Mouse (Mus musculus): ENCODE results near the gene Bcas1. TPM values are rescaled to one million over a fixed set of nuclear protein-coding genes. Genes with fewer than 3 reads are reported as not detected.

Bcas1 gene
- total and polyA plus RNA-seq, 3 experiments = 0.13 to 0.35 TPM; not detected in 1

DNA sequence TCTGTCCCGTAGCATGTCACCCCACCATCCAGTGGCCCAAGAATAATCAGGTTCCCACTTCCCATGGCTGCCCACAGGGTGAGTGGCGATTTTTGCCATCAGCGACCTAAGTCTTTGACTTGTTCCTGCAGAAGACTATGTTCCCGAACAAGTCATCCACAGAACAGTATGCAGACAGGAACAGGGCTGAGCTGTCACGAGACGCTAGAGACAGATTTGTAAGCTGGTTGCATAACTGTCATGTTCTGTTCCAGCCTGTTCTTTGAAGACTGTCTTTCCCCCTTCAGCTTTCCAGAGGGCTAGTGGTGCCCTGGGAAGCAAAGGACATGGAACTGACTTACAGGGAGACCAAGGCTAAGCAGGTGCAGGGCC lies 116.7 kb downstream of the Bcas1 start:
- H3K27me3 ChIP-seq (ENCODE audit: control insufficient read depth in 1 of 2, insufficient read depth in 2 of 2, low read length in 2 of 2) = peaks cover 0 to 1% of the 10 kb centered on the region in 2 experiments; a peak in 1 of 4 replicates

DNA sequence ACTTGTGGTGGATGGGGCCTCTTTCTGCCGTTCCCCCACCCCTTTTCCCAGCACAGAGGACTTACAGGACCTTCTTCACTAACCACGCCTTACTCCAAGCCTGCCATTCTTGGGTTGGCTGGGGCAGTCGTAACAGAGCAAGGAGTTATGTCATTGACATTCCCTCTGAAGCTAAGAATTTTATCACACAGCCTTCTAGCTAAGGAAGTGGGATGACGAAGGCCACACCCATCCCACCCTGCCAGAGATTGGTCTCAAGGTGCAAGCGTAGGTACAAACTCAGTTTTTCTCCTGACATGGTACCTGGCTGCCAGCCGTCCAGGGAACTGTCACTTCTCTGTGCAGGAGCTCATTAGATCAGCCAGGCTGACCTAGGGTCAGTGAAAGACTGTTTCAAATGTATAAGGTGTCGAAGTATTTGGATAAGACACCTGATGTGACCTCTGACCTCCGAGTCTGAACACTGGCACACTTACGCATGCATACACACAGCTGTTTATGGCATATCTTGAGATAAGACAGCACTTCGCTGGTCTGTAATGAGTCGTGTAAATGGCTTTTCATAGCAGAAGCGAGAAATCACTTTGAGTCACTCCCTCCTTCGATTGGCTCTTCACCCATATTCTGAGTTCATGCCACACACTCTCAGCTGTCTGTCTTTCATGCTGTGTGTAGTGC lies 117.2 kb downstream of the Bcas1 start:
- Histone ChIP-seq H3K9me3 (replicated peaks; ENCODE audit: insufficient read depth, low read length) (no peaks in the 10 kb centered on the region), H3K4me1 (ENCODE audit: control insufficient read depth in 1 of 2, insufficient read depth in 2 of 2, low read length in 2 of 2) (no peaks in the 10 kb centered on the region), H3K4me3 (ENCODE audit: control insufficient read depth in 1 of 2, insufficient read depth in 1 of 2, low read depth in 2 of 2, low read length in 2 of 2) (no peak overlapping the region), H3K9ac (ENCODE audit: control insufficient read depth, low read depth, low read length, poor library complexity, severe bottlenecking) (no peak overlapping the region), H3K79me2 (ENCODE audit: control insufficient read depth, insufficient read depth, low read length, poor library complexity) (no peaks in the 10 kb centered on the region), H3K36me3 (ENCODE audit: control insufficient read depth in 1 of 2, insufficient read depth in 2 of 2, low read length in 2 of 2) (no peaks in the 10 kb centered on the region), H3K27me3 (ENCODE audit: control insufficient read depth in 1 of 2, insufficient read depth in 2 of 2, low read length in 2 of 2) (peaks cover 0 to 1% of the 10 kb centered on the region in 2 experiments; a peak in 1 of 4 replicates), H3K27ac (ENCODE audit: control insufficient read depth, low read depth, low read length) (no peak overlapping the region)
- no peak for TF ChIP-seq E2F4 (IDR thresholded peaks at IDR 0.05; ENCODE audit: borderline replicate concordance, low read depth, low read length)
- TF ChIP-seq MXI1 (IDR thresholded peaks at IDR 0.05; ENCODE audit: low read depth, low read length) = no peak
- TF ChIP-seq USF2 (IDR thresholded peaks at IDR 0.05; ENCODE audit: borderline replicate concordance in 1 of 2, insufficient read depth in 1 of 2, low read depth in 1 of 2, low read length in 2 of 2) = no peak
- no peak for TF ChIP-seq TCF12 (IDR thresholded peaks at IDR 0.05; ENCODE audit: low read depth, low read length)
- TF ChIP-seq MAX (IDR thresholded peaks at IDR 0.05; ENCODE audit: low read length) = no peak
- no peak for TF ChIP-seq EP300 (IDR thresholded peaks at IDR 0.05; ENCODE audit: low read depth in 1 of 2, low read length in 2 of 2)
- TF ChIP-seq NELFE (IDR thresholded peaks at IDR 0.05; ENCODE audit: low read depth, low read length) = no peak
- TF ChIP-seq RAD21 (IDR thresholded peaks at IDR 0.05; ENCODE audit: low read depth, low read length) = no peak
- TF ChIP-seq MEF2A (IDR thresholded peaks at IDR 0.05; ENCODE audit: extremely low read depth, insufficient replicate concordance, low read depth, low read length, poor library complexity, severe bottlenecking) = no peak
- TF ChIP-seq TBP (IDR thresholded peaks at IDR 0.05; ENCODE audit: low read depth, low read length) = no peak
- no peak for TF ChIP-seq SMC3 (IDR thresholded peaks at IDR 0.05; ENCODE audit: low read depth, low read length)
- TF ChIP-seq MAZ (IDR thresholded peaks at IDR 0.05; ENCODE audit: low read depth, low read length) = no peak
- no peak for TF ChIP-seq JUND (IDR thresholded peaks at IDR 0.05; ENCODE audit: low read depth, low read length)
- TF ChIP-seq UBTF (IDR thresholded peaks at IDR 0.05; ENCODE audit: borderline replicate concordance, insufficient read depth, low read depth, low read length) = no peak
- no peak for TF ChIP-seq MAFK (IDR thresholded peaks at IDR 0.05; ENCODE audit: borderline replicate concordance, low read depth, low read length)
- TF ChIP-seq HCFC1 (IDR thresholded peaks at IDR 0.05; ENCODE audit: low read depth, low read length) = no peak
- TF ChIP-seq TAL1 (IDR thresholded peaks at IDR 0.05; ENCODE audit: low read length) = no peak
- TF ChIP-seq ZC3H11A (IDR thresholded peaks at IDR 0.05; ENCODE audit: low read depth, low read length) = no peak
- TF ChIP-seq GATA1 (IDR thresholded peaks at IDR 0.05; ENCODE audit: low read depth, low read length) = no peak
- no peak for TF ChIP-seq RCOR1 (IDR thresholded peaks at IDR 0.05; ENCODE audit: low read depth, low read length)
- no peak for DNase-seq (ENCODE audit: low read depth, low spot score)

More for the DNA sequence above, 116.7 kb downstream of the Bcas1 start:
- Histone ChIP-seq H3K4me1 (ENCODE audit: control insufficient read depth in 1 of 2, insufficient read depth in 2 of 2, low read length in 2 of 2) (no peaks in the 10 kb centered on the region), H3K9ac (ENCODE audit: control insufficient read depth, low read depth, low read length, poor library complexity, severe bottlenecking) (no peak overlapping the region), H3K36me3 (ENCODE audit: control insufficient read depth in 1 of 2, insufficient read depth in 2 of 2, low read length in 2 of 2) (no peaks in the 10 kb centered on the region), H3K27ac (ENCODE audit: control insufficient read depth, low read depth, low read length) (no peak overlapping the region), H3K4me3 (ENCODE audit: control insufficient read depth in 1 of 2, insufficient read depth in 1 of 2, low read depth in 2 of 2, low read length in 2 of 2) (no peak overlapping the region), H3K79me2 (ENCODE audit: control insufficient read depth, insufficient read depth, low read length, poor library complexity) (no peaks in the 10 kb centered on the region), H3K9me3 (replicated peaks; ENCODE audit: insufficient read depth, low read length) (no peaks in the 10 kb centered on the region)
- no peak for DNase-seq (ENCODE audit: low read depth, low spot score)
- TF ChIP-seq TAL1 (IDR thresholded peaks at IDR 0.05; ENCODE audit: low read length) (no peak), TCF12 (IDR thresholded peaks at IDR 0.05; ENCODE audit: low read depth, low read length) (no peak), POLR2AphosphoS2 (IDR thresholded peaks at IDR 0.05; ENCODE audit: low read length) (no peak), ZMIZ1 (IDR thresholded peaks at IDR 0.05; ENCODE audit: low read depth, low read length) (no peak), CTCF (IDR thresholded peaks at IDR 0.05 in 2 of 3, conservative IDR thresholded peaks at IDR 0.05 in 1 of 3; ENCODE audit: control insufficient read depth in 1 of 3, insufficient read depth in 1 of 3, low read depth in 2 of 3, low read length in 3 of 3, poor library complexity in 1 of 3, severe bottlenecking in 1 of 3) (no peak), TBP (IDR thresholded peaks at IDR 0.05; ENCODE audit: low read depth, low read length) (no peak), CHD1 (IDR thresholded peaks at IDR 0.05; ENCODE audit: low read depth, low read length) (no peak), CHD2 (IDR thresholded peaks at IDR 0.05; ENCODE audit: low read length) (no peak), SIN3A (IDR thresholded peaks at IDR 0.05; ENCODE audit: low read length) (no peak), RCOR1 (IDR thresholded peaks at IDR 0.05; ENCODE audit: low read depth, low read length) (no peak), MXI1 (IDR thresholded peaks at IDR 0.05; ENCODE audit: low read depth, low read length) (no peak), GABPA (IDR thresholded peaks at IDR 0.05; ENCODE audit: low read depth, low read length) (no peak), USF2 (IDR thresholded peaks at IDR 0.05; ENCODE audit: borderline replicate concordance in 1 of 2, insufficient read depth in 1 of 2, low read depth in 1 of 2, low read length in 2 of 2) (no peak), JUND (IDR thresholded peaks at IDR 0.05; ENCODE audit: low read depth, low read length) (no peak), ZKSCAN1 (IDR thresholded peaks at IDR 0.05; ENCODE audit: low read depth, low read length) (no peak), E2F4 (IDR thresholded peaks at IDR 0.05; ENCODE audit: borderline replicate concordance, low read depth, low read length) (no peak), GATA1 (IDR thresholded peaks at IDR 0.05; ENCODE audit: low read depth, low read length) (no peak)

Data from MEL (cell line).